Mouse (Mus musculus): ENCODE measurements around the gene Otop1.

DNA sequence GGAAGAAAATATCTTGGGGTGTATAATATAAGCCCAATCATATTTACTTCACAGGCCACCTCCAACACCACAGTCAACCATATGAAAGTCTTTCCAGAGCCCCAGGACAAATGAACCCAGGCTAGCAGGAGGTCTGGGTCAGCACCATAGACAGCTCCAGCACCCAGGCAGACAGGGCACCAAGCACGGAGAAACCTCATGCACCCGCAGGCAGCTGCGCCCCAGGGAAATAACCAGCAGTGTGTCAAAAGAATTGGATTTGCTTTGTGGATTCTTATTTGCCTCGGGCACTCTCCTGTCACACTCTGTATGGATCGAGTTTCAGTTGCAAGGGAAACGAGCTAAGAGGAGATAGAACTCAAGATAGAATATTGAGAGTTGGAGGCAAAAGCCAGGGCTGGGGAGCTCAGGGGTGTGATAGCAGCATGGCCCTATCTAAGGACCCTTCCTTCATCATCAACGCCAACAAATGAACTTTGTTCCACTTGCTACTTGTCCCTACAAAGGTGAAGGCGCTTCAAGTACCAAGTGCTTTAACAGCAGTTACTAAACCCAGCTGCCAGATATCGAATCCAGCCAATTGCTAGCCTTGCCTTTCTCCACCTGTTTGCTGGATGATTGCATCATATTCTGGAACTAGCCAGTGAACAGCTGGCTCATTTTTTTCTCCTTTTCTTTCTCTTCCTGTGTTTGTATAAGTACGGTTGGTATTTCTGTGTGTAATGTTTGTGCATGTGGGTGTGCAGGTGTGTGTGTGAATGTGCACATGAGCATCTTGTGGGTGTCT lies 71.1 kb downstream of the Otop1 start:
- TF ChIP-seq CTCF (IDR thresholded peaks at IDR 0.05; ENCODE audit: extremely low read depth, insufficient read length, insufficient replicate concordance, low read depth, low read length) (no peak), POLR2A (IDR thresholded peaks at IDR 0.05; ENCODE audit: low read depth, low read length) (no peak)

Measured in small intestine, adult 2 months (tissue).